In the genomic region with DNA sequence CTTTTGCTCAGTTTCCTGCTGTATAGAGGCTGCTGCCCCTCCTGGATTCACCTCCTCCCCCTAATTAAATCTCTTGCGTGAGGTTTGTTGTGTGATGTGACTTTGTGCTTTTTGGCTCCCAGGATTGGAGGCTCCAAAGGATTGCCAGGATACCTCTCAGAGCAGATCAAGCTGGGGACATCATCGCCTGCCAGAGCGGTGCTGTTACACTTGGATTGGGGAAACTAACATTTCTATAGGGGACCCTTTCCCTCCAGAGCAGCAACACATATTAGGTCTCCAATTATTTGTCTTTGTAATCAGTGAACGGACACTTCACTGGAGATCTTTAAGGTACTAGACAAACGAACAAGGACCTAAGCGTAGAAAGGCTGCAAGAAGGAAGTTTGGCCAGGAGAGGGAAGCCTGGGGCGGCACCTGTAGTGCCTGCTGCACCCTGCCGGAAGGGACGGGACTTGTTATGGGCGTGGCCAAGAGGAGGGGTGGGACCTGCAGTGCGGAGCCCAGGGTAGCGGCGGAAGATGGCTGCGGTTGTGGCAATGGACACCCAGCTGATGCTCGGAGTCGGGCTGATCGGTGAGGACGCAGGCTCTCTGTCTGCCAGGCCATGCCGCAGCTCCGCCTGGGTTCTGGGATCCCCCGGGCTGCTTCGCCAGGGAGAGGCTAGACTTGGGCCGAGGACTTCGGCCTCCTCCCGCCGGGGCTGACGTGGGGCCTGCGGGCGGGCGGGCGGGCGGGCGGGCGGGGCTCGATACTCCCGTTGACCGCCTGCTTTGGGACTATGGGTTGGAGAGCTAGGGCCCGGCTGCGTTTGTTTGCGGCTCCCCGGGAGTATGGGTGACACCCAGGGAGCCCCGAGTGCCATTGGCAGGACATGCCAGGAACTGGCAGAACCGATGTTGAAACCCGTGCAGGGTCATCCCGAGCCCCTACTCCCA, we compare ENCODE assay signal across 8 mouse cellular contexts. TPM values are rescaled to one million over a fixed set of nuclear protein-coding genes. Genes with fewer than 3 reads are reported as not detected.
DNase-seq lines count a peak whose midpoint lies in the region; ATAC-seq and TF ChIP-seq lines count a peak whose summit lies in the region.

A gene (plus strand): TSS at position 488 of the 938 bp plus-strand sequence.

- DNase-seq in MEL (ENCODE audit: low read depth, low spot score), result peak; percentile 99
- DNase-seq in cerebellum, adult 2 months, result peak; percentile 91 to 92
- peak; percentile 92 for DNase-seq in forebrain, postnatal 0 days
- DNase-seq in heart, postnatal 4 days, result peak; percentile 93
- peak; percentile 87 to 88 for DNase-seq in layer of hippocampus, adult 8-10 months (ENCODE audit: low spot score in 2 of 2)
- DNase-seq in ovary, adult 18-20 months (ENCODE audit: low spot score), result peak; percentile 87
- peak; percentile 93 for DNase-seq in thymus, postnatal 0 days (ENCODE audit: low spot score)

- peaks cover 10% of the 10 kb centered on the region for H3K79me2 ChIP-seq in MEL (ENCODE audit: control insufficient read depth, insufficient read depth, low read length, poor library complexity)

- peak; percentile 85 to 89 for TF ChIP-seq POLR2A in MEL (IDR thresholded peaks at IDR 0.05; ENCODE audit: control insufficient read depth in 1 of 2, insufficient read depth in 1 of 2, low read depth in 1 of 2, low read length in 2 of 2, poor library complexity in 1 of 2)
- peak; percentile 88 for TF ChIP-seq POLR2A in cerebellum, adult 2 months (IDR thresholded peaks at IDR 0.05; ENCODE audit: borderline replicate concordance, insufficient read depth, low read length)

- H3K4me1 ChIP-seq in MEL (ENCODE audit: control insufficient read depth in 1 of 2, insufficient read depth in 2 of 2, low read length in 2 of 2), result peaks cover 11 to 13% of the 10 kb centered on the region in 2 experiments
- H3K4me1 ChIP-seq in cerebellum, adult 2 months (ENCODE audit: control insufficient read depth, insufficient read depth, low read length), result no peaks in the 10 kb centered on the region; the same call in 1 of the 2 replicates
- peaks cover 5% of the 10 kb centered on the region; the same call in 1 of the 2 replicates for H3K4me1 ChIP-seq in forebrain, postnatal 0 days (ENCODE audit: insufficient read depth)
- H3K4me1 ChIP-seq in lung, embryonic 15.5 days, result peaks cover 14% of the 10 kb centered on the region

- H3K9me3 ChIP-seq in MEL (replicated peaks; ENCODE audit: insufficient read depth, low read length), result no peaks in the 10 kb centered on the region
- no peaks in the 10 kb centered on the region for H3K9me3 ChIP-seq in forebrain, postnatal 0 days (ENCODE audit: low read length)
- H3K9me3 ChIP-seq in lung, embryonic 15.5 days, result no peaks in the 10 kb centered on the region

- TF ChIP-seq EP300 in MEL (IDR thresholded peaks at IDR 0.05; ENCODE audit: low read depth in 1 of 2, low read length in 2 of 2), result peak in 1 of 2 experiments; percentile 38; a peak in 1 of 4 replicates

- H3K9ac ChIP-seq in MEL (ENCODE audit: control insufficient read depth, low read depth, low read length, poor library complexity, severe bottlenecking), result peak within 1 kb of the TSS; percentile 72
- H3K9ac ChIP-seq in forebrain, postnatal 0 days, result peak within 1 kb of the TSS; percentile 65
- H3K9ac ChIP-seq in lung, embryonic 15.5 days, result peak within 1 kb of the TSS; percentile 70

- ATAC-seq in forebrain, postnatal 0 days, result peak; percentile 100
- ATAC-seq in lung, embryonic 15.5 days (ENCODE audit: borderline replicate concordance, extremely low read depth, low FRiP score, low TSS enrichment), result peak; percentile 100

- H3K27me3 ChIP-seq in MEL (ENCODE audit: control insufficient read depth in 1 of 2, insufficient read depth in 2 of 2, low read length in 2 of 2), result no peaks in the 10 kb centered on the region
- H3K27me3 ChIP-seq in cerebellum, adult 2 months (ENCODE audit: control insufficient read depth, insufficient read depth, low read length), result no peaks in the 10 kb centered on the region
- no peaks in the 10 kb centered on the region for H3K27me3 ChIP-seq in forebrain, postnatal 0 days (ENCODE audit: insufficient read depth, low read length)
- H3K27me3 ChIP-seq in lung, embryonic 15.5 days, result no peaks in the 10 kb centered on the region

- 1% methylated on average over 39 of the region's 45 CpGs for WGBS in cerebellum, adult 2 months
- WGBS in forebrain, postnatal 0 days, result 2% methylated on average over 39 of the region's 45 CpGs
- 1% methylated on average over 42 of the region's 45 CpGs for WGBS in lung, embryonic 15.5 days

- peak within 1 kb of the TSS; percentile 67 to 96 for H3K4me3 ChIP-seq in MEL (ENCODE audit: control insufficient read depth in 1 of 2, insufficient read depth in 1 of 2, low read depth in 2 of 2, low read length in 2 of 2)
- H3K4me3 ChIP-seq in cerebellum, adult 2 months (replicated peaks; ENCODE audit: insufficient read depth, low read depth, low read length), result peak within 1 kb of the TSS; percentile 48
- peak within 1 kb of the TSS; percentile 65 for H3K4me3 ChIP-seq in forebrain, postnatal 0 days (ENCODE audit: low read depth, low read length)
- H3K4me3 ChIP-seq in lung, embryonic 15.5 days, result peak within 1 kb of the TSS; percentile 73

- TF ChIP-seq RAD21 in MEL (IDR thresholded peaks at IDR 0.05; ENCODE audit: low read depth, low read length), result peak; percentile 64

- H3K36me3 ChIP-seq in MEL (ENCODE audit: control insufficient read depth in 1 of 2, insufficient read depth in 2 of 2, low read length in 2 of 2), result peaks cover 2 to 20% of the 10 kb centered on the region in 2 experiments
- peaks cover 10% of the 10 kb centered on the region for H3K36me3 ChIP-seq in forebrain, postnatal 0 days (ENCODE audit: insufficient read depth)
- 0 out of 2 replicates have a peak, but pooled peaks cover 9% of the 10 kb centered on the region for H3K36me3 ChIP-seq in lung, embryonic 15.5 days

- peak within 1 kb of the TSS; percentile 34 for H3K27ac ChIP-seq in MEL (ENCODE audit: control insufficient read depth, low read depth, low read length)
- peak within 1 kb of the TSS; percentile 10; the same call in 1 of the 2 replicates for H3K27ac ChIP-seq in cerebellum, adult 2 months (ENCODE audit: insufficient read depth, low read length)
- H3K27ac ChIP-seq in forebrain, postnatal 0 days (ENCODE audit: low read depth, low read length), result no peak within 1 kb of the TSS; the same call in 1 of the 2 replicates
- peak within 1 kb of the TSS; percentile 48; the same call in 1 of the 2 replicates for H3K27ac ChIP-seq in lung, embryonic 15.5 days

- TF ChIP-seq CTCF in MEL (IDR thresholded peaks at IDR 0.05 in 2 of 3, conservative IDR thresholded peaks at IDR 0.05 in 1 of 3; ENCODE audit: control insufficient read depth in 1 of 3, insufficient read depth in 1 of 3, low read depth in 2 of 3, low read length in 3 of 3, poor library complexity in 1 of 3, severe bottlenecking in 1 of 3), result peak; percentile 45 to 95 (median 79)
- TF ChIP-seq CTCF in cerebellum, adult 2 months (IDR thresholded peaks at IDR 0.05; ENCODE audit: borderline replicate concordance, insufficient read depth, low read depth, low read length), result peak; percentile 69
- TF ChIP-seq CTCF in forebrain, postnatal 0 days (IDR thresholded peaks at IDR 0.05; ENCODE audit: low read depth), result peak; percentile 96

- H3K4me2 ChIP-seq in forebrain, postnatal 0 days (ENCODE audit: low read depth), result peak within 1 kb of the TSS; percentile 52
- H3K4me2 ChIP-seq in lung, embryonic 15.5 days, result peak within 1 kb of the TSS; percentile 67

TF ChIP-seq in MEL, 35 proteins besides CTCF, POLR2A, EP300 and RAD21 (continues in another document):
- TF ChIP-seq USF2 (IDR thresholded peaks at IDR 0.05; ENCODE audit: borderline replicate concordance in 1 of 2, insufficient read depth in 1 of 2, low read depth in 1 of 2, low read length in 2 of 2) (no peak), ZKSCAN1 (IDR thresholded peaks at IDR 0.05; ENCODE audit: low read depth, low read length) (no peak), GATA1 (IDR thresholded peaks at IDR 0.05; ENCODE audit: low read depth, low read length) (no peak), SMC3 (IDR thresholded peaks at IDR 0.05; ENCODE audit: low read depth, low read length) (peak; percentile 80), POLR2AphosphoS5 (IDR thresholded peaks at IDR 0.05; ENCODE audit: borderline replicate concordance, low read depth, low read length) (peak; percentile 49; the same call in 1 of the 2 replicates), ETS1 (IDR thresholded peaks at IDR 0.05; ENCODE audit: low read depth, low read length) (peak; percentile 54; the same call in 1 of the 2 replicates), MYB (IDR thresholded peaks at IDR 0.05; ENCODE audit: low read depth, low read length) (no peak), UBTF (IDR thresholded peaks at IDR 0.05; ENCODE audit: borderline replicate concordance, insufficient read depth, low read depth, low read length) (0 out of 2 replicates have a peak, but pooled peaks have one; percentile 31), HCFC1 (IDR thresholded peaks at IDR 0.05; ENCODE audit: low read depth, low read length) (peak; percentile 79), ZMIZ1 (IDR thresholded peaks at IDR 0.05; ENCODE audit: low read depth, low read length) (peak; percentile 87), BHLHE40 (IDR thresholded peaks at IDR 0.05; ENCODE audit: borderline replicate concordance, low read depth, low read length) (no peak), KAT2A (conservative IDR thresholded peaks at IDR 0.05; ENCODE audit: low read depth, low read length) (no peak; the same call in 1 of the 2 replicates), MXI1 (IDR thresholded peaks at IDR 0.05; ENCODE audit: low read depth, low read length) (peak; percentile 61; the same call in 1 of the 2 replicates), MYC (IDR thresholded peaks at IDR 0.05; ENCODE audit: low read depth, low read length) (peak; percentile 37; the same call in 1 of the 2 replicates), MAFK (IDR thresholded peaks at IDR 0.05; ENCODE audit: borderline replicate concordance, low read depth, low read length) (no peak), MAZ (IDR thresholded peaks at IDR 0.05; ENCODE audit: low read depth, low read length) (peak; percentile 55; the same call in 1 of the 2 replicates), SIN3A (IDR thresholded peaks at IDR 0.05; ENCODE audit: low read length) (peak; percentile 69)

RNA-seq across cellular contexts. Expression of the gene that starts here (rescaled TPM):
- total RNA-seq in MEL (2012; rRNA removed), result 12.1 and 13.0 TPM in 2 replicates
- 10 to 100 TPM in 1 of 2 experiments, not detected in 1; 20.4 TPM for polyA plus RNA-seq in MEL (2012; ENCODE audit: insufficient read depth in 1 of 2, insufficient read length in 2 of 2, low read depth in 1 of 2, low replicate concordance in 2 of 2, missing spikeins in 1 of 2)
- 60.3 and 62.5 TPM in 2 replicates for polyA plus RNA-seq in cerebellum, adult 2 months (2012; rRNA removed)
- 39.6 and 43.4 TPM in 2 replicates for total RNA-seq in forebrain, postnatal 0 days (2014; rRNA removed)
- polyA plus RNA-seq in forebrain, postnatal 0 days (2015; fragmentation: Nextera tagmentation; extraction: Ambion mirVana), result 45.6 and 46.4 TPM in 2 replicates
- 10 to 100 TPM; 18.2 to 21.4 TPM for total RNA-seq in heart, postnatal 4 days (2021)
- total RNA-seq in layer of hippocampus, adult 8-10 months (2022), result 10 to 100 TPM; 43.2 to 54.7 (median 48.6) TPM
- polyA plus RNA-seq in lung, embryonic 15.5 days (2015; fragmentation: Nextera tagmentation; extraction: Ambion mirVana), result 30.3 and 32.3 TPM in 2 replicates
- 23.6 and 25.5 TPM in 2 replicates for polyA plus RNA-seq in thymus, postnatal 0 days (2015; fragmentation: Nextera tagmentation; extraction: Ambion mirVana)
